Mouse (Mus musculus) left cerebral cortex, postnatal 4 days (tissue): ENCODE results near the gene 1110051M20Rik. TPM values are rescaled to one million over a fixed set of nuclear protein-coding genes. Genes with fewer than 3 reads are reported as not detected.
"Not testable (repeated sequence)": the region's sequence is repeated elsewhere in the genome, so short reads cannot be mapped to it uniquely, and the experiment has no call there.

Experiments
- DNase-seq: peaks from one replicate; pipeline ENCODE4 v3.0.0-alpha.2; 2022
- intact Hi-C: fragments of 180-260 bp; cut with DNase I; formaldehyde crosslinking; loops from one replicate; pipeline ENCODE4 v1.15.1; 2025
- total RNA-seq, 2 experiments: library from RNA; stranded (reverse); gene quantifications; 2 replicates each; pipeline ENCODE4 v1.2.3; 2021

The 1110051M20Rik gene
- total RNA-seq, result 100 to 1,000 TPM; 106 to 109 TPM

- intact Hi-C loops, result no loop called here
- peak; percentile 92 for DNase-seq
These were observed at the start of gene 1110051M20Rik for GRCm38 (mm10) chr2:91444286-91444892. TSS of gene 1110051M20Rik (minus strand) at chr2:91444704.

GRCm38 (mm10) chr2:91493981-91494380 is 49.5 kb upstream of the 1110051M20Rik start:
- DNase-seq, result no peak
- intact Hi-C loops, result no loop called here

DNA sequence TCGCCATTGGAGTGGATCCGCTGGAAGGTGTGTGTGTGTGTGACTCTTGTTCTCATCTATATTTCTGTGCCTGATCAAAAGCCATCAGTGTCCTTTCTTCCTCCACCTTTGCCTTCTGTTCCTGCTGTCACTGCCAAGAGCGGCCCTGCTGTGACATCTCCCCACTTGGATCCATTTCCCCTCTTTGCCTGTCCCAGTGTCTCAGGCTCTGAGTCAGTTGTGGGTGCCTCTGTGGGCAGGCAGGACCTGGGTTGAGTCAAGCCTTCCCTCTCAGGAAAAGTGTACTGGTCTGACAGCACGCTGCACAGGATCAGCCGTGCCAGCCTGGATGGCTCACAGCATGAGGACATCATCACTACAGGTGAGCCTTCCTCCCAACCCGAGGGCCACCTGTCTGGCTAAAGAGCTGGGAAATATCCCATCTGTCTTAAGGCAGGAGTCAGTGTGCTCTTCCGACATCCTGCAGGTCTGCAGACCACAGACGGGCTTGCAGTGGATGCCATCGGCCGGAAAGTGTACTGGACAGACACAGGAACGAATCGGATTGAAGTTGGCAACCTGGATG is 47.6 kb upstream of the 1110051M20Rik start:
- intact Hi-C loops, result no loop called here
- DNase-seq, result no peak

DNA sequence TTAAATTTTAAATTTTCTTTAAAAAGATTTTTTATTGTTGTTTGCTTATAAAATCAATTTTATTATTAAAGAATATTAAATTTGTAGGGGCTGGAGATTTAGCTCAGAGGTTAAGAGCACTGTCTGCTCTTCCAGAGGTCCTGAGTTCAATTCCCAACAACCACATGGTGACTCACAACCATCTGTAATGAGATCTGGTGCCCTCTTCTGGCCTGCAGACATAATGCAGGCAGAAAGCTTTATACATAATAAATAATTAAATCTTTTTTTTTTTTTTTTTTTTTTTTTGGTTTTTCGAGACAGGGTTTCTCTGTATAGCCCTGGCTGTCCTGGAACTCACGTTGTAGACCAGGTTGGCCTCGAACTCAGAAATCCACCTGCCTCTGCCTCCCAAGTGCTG is 42.8 kb upstream of the 1110051M20Rik start:
- DNase-seq, intact Hi-C loops: not testable (repeated sequence)

DNA sequence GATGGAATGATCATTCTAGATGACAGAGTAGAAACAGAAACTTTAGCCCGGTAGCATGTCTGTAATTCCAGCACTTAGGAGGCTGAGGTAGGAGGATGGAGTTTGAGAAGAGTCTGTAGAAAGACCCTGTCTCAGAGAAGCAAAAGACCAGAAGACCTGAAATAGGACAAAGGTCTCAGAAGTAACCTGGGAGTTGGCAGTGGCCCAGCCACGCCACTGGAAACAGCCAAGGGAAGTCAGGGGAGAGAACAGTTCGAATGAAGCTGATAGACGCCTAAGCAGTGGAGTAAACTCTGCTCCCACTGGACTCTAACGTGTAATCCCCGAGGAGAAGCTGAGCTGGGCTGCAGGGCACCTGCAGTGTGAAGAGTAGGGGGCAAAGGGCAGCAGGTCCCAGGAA is 40.8 kb upstream of the 1110051M20Rik start:
- DNase-seq, result no peak
- intact Hi-C loops, result no loop called here

DNA sequence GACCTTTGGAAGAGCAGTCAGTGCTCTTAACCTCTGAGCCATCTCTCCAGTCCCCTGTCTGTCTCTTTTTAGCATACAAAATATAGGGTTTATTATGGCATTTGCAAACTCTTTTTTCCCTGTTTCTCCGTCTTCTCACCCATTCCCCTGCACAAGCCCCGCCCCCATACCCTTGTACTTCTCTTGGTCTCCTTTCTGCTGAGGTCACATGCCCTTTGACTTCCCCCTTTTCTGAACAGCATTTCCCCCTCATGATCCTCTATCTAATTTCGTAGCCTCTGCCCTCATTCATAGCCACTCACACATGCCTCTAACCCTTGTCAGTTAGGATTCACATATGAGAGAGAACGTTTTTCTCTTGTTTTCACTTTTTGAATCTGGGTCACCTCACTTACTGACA is 40.2 kb upstream of the 1110051M20Rik start:
- intact Hi-C loops, result no loop called here
- DNase-seq, result no peak

DNA sequence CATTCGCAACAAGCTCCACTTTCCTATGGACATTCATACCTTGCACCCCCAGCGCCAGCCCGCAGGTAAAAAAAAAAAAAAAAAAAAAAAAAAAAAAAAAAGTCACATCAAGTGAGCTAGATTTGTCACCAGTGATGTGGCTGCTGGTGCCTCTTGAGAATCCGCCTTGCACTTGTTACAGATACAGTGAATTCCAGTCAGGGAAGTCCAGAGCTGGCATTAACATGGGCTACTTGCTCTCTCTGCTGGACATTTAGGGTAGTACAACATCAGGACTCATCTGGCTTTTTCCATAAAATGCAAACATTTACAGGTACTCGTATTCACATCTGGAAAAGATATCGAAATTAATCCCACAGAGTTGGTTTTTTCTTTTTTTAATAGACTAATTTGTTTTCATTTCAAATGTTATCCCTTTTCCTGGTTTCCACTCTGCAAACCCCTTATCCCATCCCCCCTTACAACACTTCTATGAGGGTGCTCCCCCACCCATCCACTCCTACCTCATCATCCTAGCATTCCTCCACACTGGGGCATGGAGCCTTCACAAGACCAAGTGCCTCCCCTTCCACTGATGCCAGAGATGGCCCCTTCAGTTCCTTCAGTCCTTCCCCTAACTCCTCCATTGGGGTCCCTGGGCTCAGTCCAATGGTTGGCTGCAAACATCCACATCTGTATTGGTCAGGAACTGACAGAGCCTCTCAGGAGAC is 36.5 kb upstream of the 1110051M20Rik start:
- intact Hi-C loops, result loop anchor here (2.0 kb wide), 1 partner anchor 196 kb away; no protein-coding TSS in a partner anchor
- DNase-seq, result peak; percentile 46

DNA sequence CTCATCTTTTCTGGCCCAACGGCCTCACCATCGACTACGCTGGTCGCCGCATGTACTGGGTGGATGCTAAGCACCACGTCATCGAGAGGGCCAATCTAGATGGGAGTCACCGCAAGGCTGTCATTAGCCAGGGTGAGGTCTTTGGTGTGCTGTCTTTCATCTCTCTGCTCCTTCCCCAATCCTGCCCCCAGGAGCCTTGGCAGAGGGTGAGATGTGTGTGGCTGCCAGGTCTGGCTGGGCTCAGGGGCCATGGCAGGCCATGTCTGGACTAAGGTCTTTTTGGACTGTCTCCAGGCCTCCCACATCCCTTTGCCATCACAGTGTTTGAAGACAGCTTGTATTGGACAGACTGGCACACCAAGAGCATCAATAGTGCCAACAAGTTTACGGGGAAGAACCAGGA is 35.9 kb upstream of the 1110051M20Rik start:
- intact Hi-C loops, result loop anchor here (2.0 kb wide), 1 partner anchor 196 kb away; no protein-coding TSS in a partner anchor
- DNase-seq, result peak; percentile 89

GRCm38 (mm10) chr2:91476841-91477240 is 32.3 kb upstream of the 1110051M20Rik start:
- no peak for DNase-seq

GRCm38 (mm10) chr2:91476251-91476661 is 31.8 kb upstream of the 1110051M20Rik start:
- peak; percentile 70 for DNase-seq

More at GRCm38 (mm10) chr2:91476841-91477240, 32.3 kb upstream of the 1110051M20Rik start:
- intact Hi-C loops, result no loop called here

GRCm38 (mm10) chr2:91475791-91476190 is 31.3 kb upstream of the 1110051M20Rik start:
- no peak for DNase-seq
- intact Hi-C loops, result no loop called here

More at GRCm38 (mm10) chr2:91476251-91476661, 31.8 kb upstream of the 1110051M20Rik start:
- intact Hi-C loops, result no loop called here

- intact Hi-C loops, result no loop called here
- peak; percentile 39 for DNase-seq
These were observed 29.9 kb upstream of the 1110051M20Rik start for GRCm38 (mm10) chr2:91474358-91474757.

DNA sequence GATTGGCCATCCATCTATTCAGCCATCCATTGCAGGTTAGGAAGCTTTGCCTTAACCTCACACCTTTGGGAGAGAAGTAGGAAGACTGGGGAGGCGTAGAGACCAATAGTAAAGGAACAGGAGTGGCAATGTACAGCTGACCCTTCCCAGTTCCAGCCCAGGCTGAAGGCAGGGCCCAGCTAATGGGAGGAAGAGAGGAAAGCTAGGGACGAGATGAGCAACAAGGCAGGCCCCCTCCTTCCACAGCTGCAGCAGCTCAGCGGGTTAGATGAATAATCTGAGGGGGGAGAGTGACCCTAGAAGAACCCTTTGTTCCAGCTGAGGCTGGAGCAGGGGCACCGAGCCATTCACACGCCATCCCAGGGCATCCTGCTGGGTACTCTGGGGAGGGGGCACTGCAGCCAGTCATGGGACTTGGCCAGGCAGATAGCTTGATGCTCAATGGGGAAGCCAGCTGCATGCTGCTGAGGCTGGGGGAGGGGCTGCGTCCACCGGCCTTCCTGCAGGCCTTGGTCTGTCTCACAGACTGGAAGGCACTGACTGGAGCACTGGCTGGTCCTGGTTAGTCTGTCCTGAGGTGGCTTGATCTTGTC is 25.6 kb upstream of the 1110051M20Rik start:
- DNase-seq, result peak; percentile 70
- intact Hi-C loops, result no loop called here

DNA sequence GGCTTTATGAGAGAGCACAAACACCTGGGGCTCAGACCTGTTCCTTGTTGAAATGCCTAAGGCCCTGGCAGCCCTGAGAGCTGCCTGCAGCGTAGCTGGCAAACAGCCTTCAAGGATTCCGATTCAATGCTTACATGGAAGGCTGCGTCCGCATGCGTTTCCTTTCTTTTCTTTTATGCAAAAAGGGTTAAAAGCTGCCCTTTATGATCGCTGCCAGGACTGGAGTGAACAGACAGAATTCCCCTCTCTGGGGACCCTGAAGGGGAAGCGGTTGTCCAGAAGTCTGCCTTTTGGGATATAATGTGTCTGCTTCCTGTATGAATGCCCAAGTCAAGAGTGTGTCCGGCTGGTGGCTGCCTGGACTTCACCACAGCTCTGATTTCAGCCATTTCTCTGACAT is 23.1 kb upstream of the 1110051M20Rik start:
- peak; percentile 51 for DNase-seq
- intact Hi-C loops, result no loop called here

DNA sequence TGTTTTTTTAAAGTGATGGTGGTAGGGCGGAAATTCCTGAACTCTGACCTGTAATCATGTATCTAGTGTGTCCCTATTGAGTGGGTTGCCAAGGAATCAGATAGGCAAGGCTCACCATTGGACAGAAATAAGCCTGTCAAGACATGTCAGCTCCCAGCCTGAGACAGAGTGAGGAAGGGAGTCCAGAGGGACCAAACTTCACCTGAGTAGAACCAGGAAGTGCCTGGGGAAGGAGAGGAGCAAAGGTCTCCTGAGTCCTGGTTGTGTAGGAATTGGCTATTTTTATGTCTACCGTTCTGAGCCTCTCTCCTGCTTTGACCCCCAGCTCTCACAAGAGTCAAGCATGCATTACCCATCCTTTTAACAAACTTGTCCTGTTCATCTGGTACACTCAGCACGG is 21.4 kb upstream of the 1110051M20Rik start:
- no peak for DNase-seq
- intact Hi-C loops, result no loop called here

- DNase-seq, result no peak
- intact Hi-C loops, result no loop called here
These were observed 18.2 kb upstream of the 1110051M20Rik start for GRCm38 (mm10) chr2:91462681-91463080.

GRCm38 (mm10) chr2:91462196-91462595 is 17.7 kb upstream of the 1110051M20Rik start:
- intact Hi-C loops, result no loop called here
- no peak for DNase-seq

- intact Hi-C loops, result no loop called here
- DNase-seq, result no peak
These were observed 16.8 kb upstream of the 1110051M20Rik start for GRCm38 (mm10) chr2:91461341-91461740.

GRCm38 (mm10) chr2:91460771-91461170 is 16.3 kb upstream of the 1110051M20Rik start:
- DNase-seq, result no peak
- intact Hi-C loops, result no loop called here

GRCm38 (mm10) chr2:91460076-91460475 is 15.6 kb upstream of the 1110051M20Rik start:
- intact Hi-C loops, result no loop called here
- no peak for DNase-seq

DNA sequence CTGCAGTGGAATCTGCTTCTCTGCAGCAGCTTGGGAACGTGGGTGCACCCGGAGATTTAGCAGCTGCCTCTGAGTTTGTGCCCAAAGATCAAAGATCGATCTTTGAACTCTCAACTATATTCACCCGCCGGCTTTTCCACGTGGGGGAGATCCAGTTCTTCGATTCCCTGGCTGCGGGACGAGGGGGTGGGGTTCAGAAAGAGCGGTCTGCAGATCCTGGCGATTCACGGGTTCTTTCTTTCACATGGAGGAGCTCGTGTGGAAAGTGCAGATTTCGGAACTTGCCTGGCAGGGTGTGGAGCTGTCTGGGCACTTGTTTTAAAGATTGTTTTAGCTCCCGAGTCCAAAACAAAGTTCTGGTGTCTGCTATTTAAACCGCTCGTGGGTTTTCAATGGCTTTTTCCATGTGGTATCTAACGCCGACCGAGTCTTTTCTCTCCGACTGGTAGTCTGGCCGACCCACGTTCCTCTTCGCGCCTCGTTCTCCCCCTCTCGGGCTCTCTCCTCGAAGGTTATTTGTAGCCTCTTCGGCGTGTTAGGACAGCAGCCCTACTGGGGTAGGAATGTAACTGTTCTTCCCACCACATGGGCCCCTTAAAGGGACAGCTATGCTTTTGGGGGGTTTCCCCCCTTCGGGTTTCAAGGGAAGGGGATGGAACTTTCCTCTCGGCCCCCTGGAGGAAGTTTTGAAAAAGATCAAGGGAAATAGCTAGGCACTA is 14.3 kb upstream of the 1110051M20Rik start:
- intact Hi-C loops, result no loop called here
- peak; percentile 51 for DNase-seq
